Mouse (Mus musculus) erythroblast, adult 5-6 weeks (primary cell): ENCODE results near the gene Yaf2. TPM values are rescaled to one million over a fixed set of nuclear protein-coding genes. Genes with fewer than 3 reads are reported as not detected.

Experiments
- ATAC-seq: replicated peaks from 2 replicates; pipeline ENCODE4 v1.8.0; 2016; ENCODE audit warnings: moderate number of reproducible peaks, mild to moderate bottlenecking, moderate TSS enrichment, inconsistent platforms; ENCODE audit not compliant: poor library complexity, low FRiP score, severe bottlenecking
- total RNA-seq, 2 experiments: library from RNA; stranded (forward) in 1 of 2; stranded (reverse) in 1 of 2; fragments of 150-400 nt in 1 of 2; fragments of 200-764, 138-1000 nt in 1 of 2; gene quantifications; 2 replicates each; pipeline versions ENCODE4 v1.2.3 to v1.2.4; 2015 to 2017; ENCODE audit warnings: low replicate concordance in 2 of 2

The Yaf2 gene
- total RNA-seq, 2 experiments from 2014 or later, result 7.4 to 27.3 TPM

- ATAC-seq, result no peak
These were observed 42.3 kb downstream of the Yaf2 start for GRCm38 (mm10) chr15:93294483-93294882.

GRCm38 (mm10) chr15:93288321-93288720, 48.4 kb downstream of the Yaf2 start:
- no peak for ATAC-seq

- ATAC-seq, result no peak
These were observed 49.1 kb downstream of the Yaf2 start for GRCm38 (mm10) chr15:93287628-93288027.

GRCm38 (mm10) chr15:93285244-93285643, 51.5 kb downstream of the Yaf2 start:
- ATAC-seq, result peak; percentile 56

DNA sequence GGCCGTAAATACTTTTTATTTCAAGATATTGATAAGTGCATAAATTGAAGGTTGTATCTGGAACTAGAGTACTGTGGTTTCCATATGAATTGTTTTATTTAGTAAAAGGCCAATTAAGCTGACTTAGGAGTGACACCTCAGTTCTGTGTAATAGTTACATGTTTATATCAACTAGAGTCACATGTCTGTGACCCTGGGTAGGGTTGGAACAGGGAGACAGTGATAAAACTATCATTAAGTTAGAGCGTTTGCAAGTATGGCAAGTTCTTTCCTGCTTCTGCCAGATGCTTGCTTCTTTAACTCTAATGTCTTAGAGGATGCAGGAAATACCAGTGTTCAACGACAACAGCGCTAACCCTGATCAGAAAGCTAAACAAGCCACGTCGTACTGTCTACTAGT, 52.4 kb downstream of the Yaf2 start:
- ATAC-seq, result peak; percentile 93

- peak; percentile 61 for ATAC-seq
These were observed 53.4 kb downstream of the Yaf2 start for GRCm38 (mm10) chr15:93283349-93283748.

DNA sequence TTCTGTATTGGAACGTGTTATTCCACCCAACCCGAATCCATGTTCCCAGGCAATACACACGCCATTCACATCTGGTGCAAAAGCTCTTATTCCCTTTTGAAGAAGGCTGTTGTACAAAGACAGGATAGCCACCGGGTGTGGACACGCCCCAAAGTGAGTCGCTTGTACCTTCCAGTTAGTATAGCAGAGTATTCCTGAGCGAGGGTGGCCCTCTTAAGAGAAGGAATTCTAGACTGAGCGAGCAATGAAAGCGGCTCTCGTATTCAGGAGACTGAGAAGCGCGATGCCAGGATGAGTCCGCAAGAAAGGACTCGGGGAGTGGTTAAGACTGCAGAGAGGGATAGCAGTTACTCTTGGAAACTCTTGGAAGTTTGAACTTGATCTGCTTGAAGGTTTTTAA, 60.5 kb downstream of the Yaf2 start:
- peak; percentile 30 for ATAC-seq

GRCm38 (mm10) chr15:93275623-93276022, 61.1 kb downstream of the Yaf2 start:
- peak; percentile 66 for ATAC-seq

DNA sequence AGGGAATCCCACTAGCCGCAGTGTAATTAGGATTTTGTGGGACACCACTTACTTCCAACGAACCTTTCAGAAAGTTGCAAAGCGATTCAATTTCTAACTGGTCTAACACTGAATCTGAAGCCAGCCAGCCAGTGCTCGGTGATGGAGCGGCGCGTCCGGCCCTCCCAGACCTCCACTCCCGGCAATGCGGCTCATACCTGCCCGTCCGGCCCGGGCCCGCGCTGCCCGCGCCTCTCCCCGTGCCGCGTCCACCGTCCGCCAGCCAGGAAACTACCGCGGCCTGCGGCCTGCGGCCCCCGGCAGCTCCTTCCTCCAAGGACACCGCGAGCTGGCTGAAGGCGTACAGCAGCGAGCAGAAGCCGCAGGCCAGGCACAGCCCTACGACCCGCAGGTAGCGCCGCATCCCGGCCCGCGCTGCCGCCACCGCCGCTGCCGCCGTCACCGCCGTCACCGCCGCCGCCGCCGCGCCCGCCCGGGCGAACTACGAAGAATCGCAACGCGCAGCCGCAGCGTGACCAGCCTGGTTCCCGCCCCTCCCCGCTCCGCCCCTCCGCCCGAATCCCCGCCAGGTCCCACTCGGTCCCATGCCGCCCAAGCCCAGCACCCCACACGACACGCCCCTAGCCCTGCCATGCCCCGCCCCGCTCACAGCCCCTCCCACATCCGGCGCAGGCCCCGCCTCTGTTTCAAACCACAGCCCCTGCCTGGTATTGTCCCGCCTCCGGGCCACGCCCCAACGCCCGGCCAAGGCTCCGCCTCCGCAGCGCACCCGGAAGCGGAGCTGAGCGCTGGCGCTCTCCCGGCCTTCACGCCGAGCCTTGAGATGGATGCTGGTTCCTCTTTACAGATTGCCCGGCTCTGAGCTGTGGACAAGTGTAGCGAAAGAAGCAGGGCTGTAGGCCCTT, 61.8 kb downstream of the Yaf2 start, which contains the start of gene Gxylt1:
Gene Gxylt1 (minus strand): TSS at position 501 of the 905 bp plus-strand sequence.
- peak; percentile 91 for ATAC-seq

DNA sequence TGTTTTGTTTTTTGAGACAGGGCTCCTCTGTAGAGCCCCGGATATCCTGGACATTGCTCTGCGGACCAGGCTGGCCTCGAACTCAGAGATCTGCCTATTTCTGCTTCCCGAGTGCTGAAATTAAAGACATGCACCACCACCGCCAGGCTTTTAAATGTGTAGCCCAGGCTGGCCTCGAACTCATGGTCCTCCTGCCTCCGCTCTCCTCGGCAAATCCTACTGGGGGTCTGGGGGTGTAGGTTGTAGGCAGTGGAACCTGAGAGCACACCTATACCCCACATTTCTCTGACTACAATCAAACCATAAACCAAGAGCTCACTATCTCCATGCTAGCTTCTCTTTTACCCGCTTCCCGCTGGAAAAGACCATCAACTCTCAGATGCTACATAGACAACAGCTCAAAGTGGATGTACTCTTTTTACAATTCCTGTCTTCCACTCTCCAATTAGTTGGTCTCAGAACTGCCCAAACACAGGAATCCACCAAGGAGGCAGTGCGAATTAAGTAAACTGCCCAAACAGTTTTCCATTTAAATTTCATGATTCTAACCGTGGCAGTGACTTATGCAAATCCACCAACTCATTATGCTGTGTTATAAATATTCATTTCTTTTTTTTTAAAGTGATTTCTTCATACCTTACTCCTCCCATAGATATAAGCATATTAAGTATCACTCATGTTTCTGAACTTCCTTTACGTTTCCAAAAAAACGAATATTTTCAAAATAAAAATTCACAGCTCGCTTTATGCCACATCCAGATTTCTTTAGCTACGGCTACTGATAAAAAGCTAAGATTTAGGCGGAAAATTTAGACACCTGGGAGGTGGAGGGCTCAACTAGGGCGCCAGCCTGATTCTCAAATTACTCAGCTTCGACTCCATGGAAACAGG, 62.7 kb downstream of the Yaf2 start:
- no peak for ATAC-seq

DNA sequence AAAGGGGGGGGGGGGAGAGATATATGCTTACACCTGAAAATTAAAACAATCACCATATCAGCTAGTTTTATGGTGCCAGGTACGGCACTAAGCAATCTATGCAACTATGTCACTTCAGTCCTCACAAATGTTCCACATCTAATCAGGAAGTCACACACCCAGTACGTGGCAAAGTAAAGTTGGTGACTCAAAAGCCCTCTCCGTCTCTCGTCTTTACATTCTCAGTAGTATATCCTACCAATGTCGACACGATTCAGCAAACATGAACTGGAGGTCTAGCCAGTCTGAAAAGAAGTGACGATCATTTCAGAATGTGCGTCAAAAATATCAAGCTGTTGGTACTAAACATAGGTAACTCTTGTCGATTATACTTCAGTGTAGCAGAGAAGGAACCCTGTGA, 63.8 kb downstream of the Yaf2 start:
- ATAC-seq, result no peak

- no peak for ATAC-seq
These were observed 66.4 kb downstream of the Yaf2 start for GRCm38 (mm10) chr15:93270289-93270855.

DNA sequence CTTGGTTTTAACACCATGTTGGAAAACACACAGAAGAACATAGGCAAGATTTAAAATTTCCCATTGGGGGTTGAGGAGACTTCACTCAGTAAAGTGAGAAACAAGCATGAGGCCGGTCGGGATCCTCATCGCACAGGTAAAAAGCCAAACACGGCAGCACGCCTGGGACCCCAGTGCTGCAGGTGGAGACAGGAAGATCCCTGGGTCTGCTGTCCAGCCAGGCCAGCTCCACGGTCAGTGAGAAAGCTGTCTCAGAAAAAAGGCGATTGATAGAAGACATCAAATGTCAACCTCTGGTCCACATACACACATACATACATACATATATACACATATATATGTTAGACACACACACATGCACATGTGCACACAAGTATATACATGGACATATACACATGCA, 67.2 kb downstream of the Yaf2 start:
- no peak for ATAC-seq

- ATAC-seq, result no peak
These were observed 68.7 kb downstream of the Yaf2 start for GRCm38 (mm10) chr15:93268001-93268400.

GRCm38 (mm10) chr15:93267479-93267878, 69.3 kb downstream of the Yaf2 start:
- no peak for ATAC-seq

GRCm38 (mm10) chr15:93266361-93266760, 70.4 kb downstream of the Yaf2 start:
- ATAC-seq, result no peak

DNA sequence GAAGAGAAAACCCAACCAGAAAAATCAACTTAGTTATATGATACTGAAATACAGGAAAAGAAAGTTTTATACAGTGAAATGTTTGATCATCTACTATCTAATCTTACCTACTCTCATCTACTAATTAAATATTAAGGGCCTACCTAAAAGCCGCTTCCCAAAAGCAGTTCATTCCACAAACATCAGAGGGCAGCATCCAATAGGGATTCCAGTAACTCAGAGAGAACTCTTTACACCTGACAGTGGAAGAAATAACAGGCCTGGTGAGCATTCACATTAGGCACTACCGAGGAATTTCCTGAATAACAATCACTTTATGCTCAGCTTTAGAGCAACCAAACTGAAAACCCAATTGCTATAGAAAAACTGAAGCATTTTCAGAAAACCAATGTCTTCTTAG, 71.0 kb downstream of the Yaf2 start:
- 0 out of 2 replicates have a peak, but pooled peaks have one; percentile 41 for ATAC-seq

- no peak for ATAC-seq
These were observed 71.5 kb downstream of the Yaf2 start for GRCm38 (mm10) chr15:93265231-93265630.

DNA sequence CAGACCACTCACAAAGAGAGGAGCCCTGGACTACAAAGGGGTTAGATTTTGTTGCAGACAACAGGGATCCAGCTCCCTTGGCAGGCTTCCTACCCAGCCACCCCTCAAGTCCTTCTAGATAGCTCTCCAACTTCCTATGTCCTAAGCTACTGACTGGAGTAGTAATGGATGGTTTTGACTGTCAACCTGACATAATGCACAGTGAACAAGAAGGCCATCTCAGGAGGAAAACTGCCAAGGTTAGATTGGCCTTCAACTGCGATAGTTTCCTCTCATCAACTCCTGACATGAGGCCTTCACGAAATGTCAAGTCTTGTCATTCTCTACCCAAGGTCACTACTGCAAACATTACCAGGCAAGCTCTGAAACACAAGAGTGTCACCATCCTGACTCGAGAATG, 72.5 kb downstream of the Yaf2 start:
- no peak for ATAC-seq

DNA sequence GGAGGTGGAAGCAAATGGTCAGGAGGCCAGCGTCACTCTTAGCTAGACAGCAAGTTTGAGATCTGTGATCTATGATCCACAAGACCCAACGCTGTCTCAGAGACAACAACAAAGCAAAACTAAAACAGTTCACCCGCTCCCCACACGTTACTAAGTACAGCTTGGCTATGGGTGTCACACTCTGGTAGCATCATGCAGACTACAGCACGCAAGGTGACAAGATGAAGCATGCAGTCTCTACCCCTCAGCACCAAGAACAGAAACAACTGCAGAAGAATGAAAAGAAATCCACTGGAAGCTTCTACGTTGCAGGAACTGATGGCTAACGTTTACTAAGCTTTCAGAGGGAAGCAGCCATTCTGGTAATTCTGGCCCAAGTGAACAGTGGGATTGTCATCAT, 73.2 kb downstream of the Yaf2 start:
- no peak for ATAC-seq
